Mouse (Mus musculus) stomach, postnatal 0 days (tissue): ENCODE data around the gene Igfbp1.

Source experiments
- CTCF ChIP-seq: IDR thresholded peaks from 2 replicates; pipeline ENCODE4 v1.5.1; 2016; ENCODE audit warnings: antibody characterized with exemption, low read depth, mild to moderate bottlenecking, moderate library complexity
- EP300 ChIP-seq: optimal IDR thresholded peaks from 2 replicates; pipeline ENCODE3; 2016; ENCODE audit warnings: antibody characterized with exemption

GRCm38 (mm10) chr11:7193134-7193533, 4.4 kb upstream of the Igfbp1 start:
- TF ChIP-seq CTCF (no peak), EP300 (no peak)
